Mouse (Mus musculus) heart, adult 8-10 months (tissue): Measurements from ENCODE around the gene Arid1b. TPM values are rescaled to one million over a fixed set of nuclear protein-coding genes. Genes with fewer than 3 reads are reported as not detected.

ENCODE experiments used
- DNase-seq: peaks from one replicate; pipeline ENCODE4 v3.0.0; 2022; ENCODE audit warnings: low spot score
- total RNA-seq, 4 experiments: library from RNA; stranded (reverse); gene quantifications; 2 replicates each; pipeline ENCODE4 v1.2.4; 2022

The Arid1b gene
- total RNA-seq: 10 to 100 TPM; 25.0 to 27.2 (median 26.2) TPM

- DNase-seq: peak; percentile 72
These were observed at the start of gene Arid1b for GRCm38 (mm10) chr17:4993840-4994503. TSS of gene Arid1b (plus strand) at chr17:4994332.

- DNase-seq: no peak
These were observed 48.8 kb upstream of the Arid1b start for GRCm38 (mm10) chr17:4945311-4945751.

- peak; percentile 10 for DNase-seq
These were observed 48.2 kb upstream of the Arid1b start for GRCm38 (mm10) chr17:4945871-4946331.

- DNase-seq: no peak
These were observed 47.6 kb upstream of the Arid1b start for GRCm38 (mm10) chr17:4946421-4946974.

GRCm38 (mm10) chr17:4947013-4947412, 47.1 kb upstream of the Arid1b start:
- DNase-seq: no peak

- DNase-seq: no peak
These were observed 46.7 kb upstream of the Arid1b start for GRCm38 (mm10) chr17:4947439-4947838.

GRCm38 (mm10) chr17:4948501-4948900, 45.6 kb upstream of the Arid1b start:
- no peak for DNase-seq

- no peak for DNase-seq
These were observed 39.7 kb upstream of the Arid1b start for GRCm38 (mm10) chr17:4954431-4954830.

- no peak for DNase-seq
These were observed 29.8 kb upstream of the Arid1b start for GRCm38 (mm10) chr17:4964192-4964877.

GRCm38 (mm10) chr17:4967201-4967600, 26.9 kb upstream of the Arid1b start:
- no peak for DNase-seq

- DNase-seq: no peak
These were observed 26.1 kb upstream of the Arid1b start for GRCm38 (mm10) chr17:4968035-4968434.

- DNase-seq: no peak
These were observed 25.3 kb upstream of the Arid1b start for GRCm38 (mm10) chr17:4968878-4969277.

GRCm38 (mm10) chr17:4972261-4972660, 21.9 kb upstream of the Arid1b start:
- no peak for DNase-seq

GRCm38 (mm10) chr17:4974736-4975135, 19.4 kb upstream of the Arid1b start:
- peak; percentile 87 for DNase-seq

- no peak for DNase-seq
These were observed 14.0 kb upstream of the Arid1b start for GRCm38 (mm10) chr17:4980151-4980550.

- DNase-seq: no peak
These were observed 11.3 kb upstream of the Arid1b start for GRCm38 (mm10) chr17:4982819-4983218.

- no peak for DNase-seq
These were observed 9.4 kb upstream of the Arid1b start for GRCm38 (mm10) chr17:4984691-4985090.

- no peak for DNase-seq
These were observed 3.1 kb upstream of the Arid1b start for GRCm38 (mm10) chr17:4990911-4991560.

- DNase-seq: no peak
These were observed 2.5 kb upstream of the Arid1b start for GRCm38 (mm10) chr17:4991600-4991999.

- DNase-seq: no peak
These were observed 664 bp upstream of the Arid1b start for GRCm38 (mm10) chr17:4993497-4993839.

- no peak for DNase-seq
These were observed 326 bp downstream of the Arid1b start for GRCm38 (mm10) chr17:4994504-4994812.

- DNase-seq: peak; percentile 34
These were observed 855 bp downstream of the Arid1b start for GRCm38 (mm10) chr17:4994813-4995560.
